Mouse (Mus musculus) hindbrain, embryonic 15.5 days (tissue): ENCODE results near the gene Hspg2. TPM values are rescaled to one million over a fixed set of nuclear protein-coding genes. Genes with fewer than 3 reads are reported as not detected.
A peak's percentile ranks its signal among the peaks of the same experiment; 100 is the strongest.

Experiments used
- ATAC-seq: fragments of 200-750 bp; cut with Nextera tagmentation; 2 replicates; pipeline ENCODE4 v1.8.0; 2017; ENCODE audit warnings: low read depth, moderate number of reproducible peaks, moderate TSS enrichment; ENCODE audit not compliant: low FRiP score
- H3K27ac ChIP-seq: fragments of 300-500 bp; sonication (generic); replicated peaks from 2 replicates; pipeline ENCODE4 v1.5.1; 2015; ENCODE audit warnings: mild to moderate bottlenecking, inconsistent platforms
- H3K27me3 ChIP-seq: fragments of 300-500 bp; sonication (generic); 2 replicates; pipeline ENCODE4 v1.6.1; 2015; ENCODE audit warnings: control low read depth, inconsistent platforms
- H3K36me3 ChIP-seq: fragments of 300-500 bp; sonication (generic); 2 replicates; pipeline ENCODE4 v1.6.1; 2015; ENCODE audit warnings: control low read depth, inconsistent platforms
- H3K4me1 ChIP-seq: fragments of 300-500 bp; sonication (generic); replicated peaks from 2 replicates; pipeline ENCODE4 v1.6.1; 2015; ENCODE audit warnings: control low read depth, inconsistent platforms
- H3K4me2 ChIP-seq: fragments of 300-500 bp; sonication (generic); 2 replicates; pipeline ENCODE4 v1.6.1; 2015; ENCODE audit warnings: moderate library complexity, mild to moderate bottlenecking, inconsistent platforms
- H3K4me3 ChIP-seq: fragments of 300-500 bp; sonication (generic); 2 replicates; pipeline ENCODE4 v1.5.1; 2015; ENCODE audit warnings: mild to moderate bottlenecking, inconsistent platforms
- H3K9ac ChIP-seq: fragments of 300-500 bp; sonication (generic); 2 replicates; pipeline ENCODE4 v1.6.1; 2015; ENCODE audit warnings: inconsistent platforms
- H3K9me3 ChIP-seq: fragments of 300-500 bp; sonication (generic); 2 replicates; pipeline ENCODE4 v1.6.1; 2016; ENCODE audit warnings: control low read depth, inconsistent platforms
- WGBS: fragments of 180-500 bp; shearing (Covaris S2); methylation state at CpG from one replicate; pipeline ENCODE4 v1.1.7; 2015; 5-methylcytosine and 5-hydroxymethylcytosine counted together
- polyA plus RNA-seq: library from polyadenylated mRNA; unstranded; fragments of >200 nt; fragmentation: Nextera tagmentation; extraction: Ambion mirVana; gene quantifications from 2 replicates; pipeline ENCODE4 v1.2.1, GENCODE M21; 2015

Gene Hspg2
- polyA plus RNA-seq, 1 experiment from 2014 or later = 6.9 TPM

- Histone ChIP-seq H3K9me3 (no peaks in the 10 kb centered on the region), H3K4me1 (peaks cover 16% of the 10 kb centered on the region), H3K27ac (no peak overlapping the region), H3K27me3 (0 out of 2 replicates have a peak, but pooled peaks cover 3% of the 10 kb centered on the region), H3K9ac (no peak overlapping the region), H3K4me3 (no peak overlapping the region), H3K36me3 (no peaks in the 10 kb centered on the region), H3K4me2 (no peak overlapping the region)
- 92% methylated on average over 13 of the region's 13 CpGs for WGBS
- ATAC-seq = no peak
Observed at GRCm38 (mm10) chr4:137475271-137476050, 6.9 kb downstream of the Hspg2 start.

DNA sequence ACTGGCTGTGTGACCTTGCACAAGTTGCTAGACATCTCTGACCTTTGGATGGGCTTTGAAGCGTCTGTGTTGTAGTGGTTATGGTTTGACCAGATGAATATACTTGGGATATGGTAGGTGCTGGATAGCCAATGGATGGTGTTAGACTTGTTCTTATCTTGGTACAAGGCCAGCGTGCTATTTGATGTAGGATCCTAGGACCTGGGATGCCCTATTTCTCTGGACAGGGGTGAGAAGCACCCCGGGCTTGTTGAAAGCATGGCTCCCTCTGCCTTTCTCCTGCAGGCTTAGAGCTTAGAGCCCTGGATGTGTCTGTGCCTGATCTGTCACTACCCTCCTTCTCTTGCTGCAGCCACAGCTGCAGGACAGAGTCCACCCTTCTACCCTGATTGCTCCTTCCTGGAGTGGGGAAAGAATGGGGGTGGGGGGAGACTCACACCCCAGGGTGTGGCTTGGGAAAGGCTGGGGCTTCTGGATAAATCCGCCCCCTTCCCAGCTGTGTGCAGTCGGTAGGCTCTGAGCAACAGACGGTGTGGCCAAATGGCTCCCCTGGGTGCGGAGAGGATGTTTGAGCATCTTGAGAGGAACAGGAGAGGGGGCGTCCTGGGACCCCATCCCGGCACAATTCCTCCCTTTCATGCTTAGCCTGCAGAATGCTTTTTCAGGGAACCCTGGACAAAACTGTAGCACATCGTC is 7.6 kb downstream of the Hspg2 start:
- Histone ChIP-seq H3K9ac (no peak overlapping the region), H3K36me3 (no peaks in the 10 kb centered on the region), H3K9me3 (no peaks in the 10 kb centered on the region), H3K27ac (no peak overlapping the region), H3K4me3 (no peak overlapping the region), H3K4me2 (peak overlapping the region; percentile 25; the same call in 1 of the 2 replicates), H3K4me1 (peaks cover 20% of the 10 kb centered on the region), H3K27me3 (0 out of 2 replicates have a peak, but pooled peaks cover 3% of the 10 kb centered on the region)
- WGBS = 36% methylated on average over 10 of the region's 10 CpGs
- ATAC-seq = no peak

DNA sequence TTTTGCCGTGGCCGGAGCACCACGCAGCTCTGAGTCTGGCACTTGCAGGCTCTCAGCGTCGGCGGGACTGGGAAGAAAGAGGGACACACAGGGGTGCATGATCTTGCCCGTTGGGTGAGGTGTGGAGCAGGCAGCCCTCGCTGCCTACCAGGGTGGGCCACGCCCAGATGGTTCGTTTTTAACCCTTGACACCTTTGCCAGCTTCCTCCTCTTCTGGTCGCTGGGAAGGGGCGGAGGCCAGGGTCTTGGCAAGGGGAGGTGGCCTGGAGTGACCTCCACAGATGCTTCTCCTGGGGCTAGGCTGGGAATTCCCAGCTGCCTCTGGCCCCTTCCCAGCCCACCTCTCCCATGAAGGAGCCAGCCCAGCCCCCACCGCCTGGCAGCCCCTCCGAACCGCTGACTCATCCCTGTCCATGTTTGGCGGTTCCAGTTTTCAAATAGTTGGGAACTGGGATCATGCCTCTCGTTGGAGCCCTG is 8.2 kb downstream of the Hspg2 start:
- Histone ChIP-seq H3K4me1 (peaks cover 20% of the 10 kb centered on the region), H3K9ac (no peak overlapping the region), H3K27ac (no peak overlapping the region), H3K36me3 (no peaks in the 10 kb centered on the region), H3K27me3 (0 out of 2 replicates have a peak, but pooled peaks cover 3% of the 10 kb centered on the region), H3K4me3 (no peak overlapping the region), H3K9me3 (no peaks in the 10 kb centered on the region), H3K4me2 (peak overlapping the region; percentile 25; the same call in 1 of the 2 replicates)
- WGBS = 25% methylated on average over 17 of the region's 17 CpGs
- ATAC-seq = no peak

DNA sequence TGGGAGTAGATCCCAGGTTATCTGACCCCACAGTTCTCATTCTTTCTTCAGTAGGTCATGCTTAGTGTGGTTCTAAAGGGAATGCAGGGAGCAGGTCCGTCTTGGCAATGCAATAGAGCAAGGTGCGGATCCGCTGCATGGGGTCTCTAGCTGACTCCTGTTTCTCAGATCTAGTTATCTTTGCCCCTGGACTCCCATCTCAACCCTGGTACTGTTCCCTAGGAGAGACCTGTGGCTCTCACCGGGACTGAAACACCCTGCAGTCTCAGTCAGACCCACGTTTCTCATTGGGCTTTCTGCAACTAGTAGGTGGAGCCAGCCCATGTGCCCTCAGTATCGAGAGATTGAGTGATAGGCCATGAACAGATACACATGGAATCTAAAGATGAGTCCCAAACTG is 9.0 kb downstream of the Hspg2 start:
- H3K4me2 ChIP-seq = no peak overlapping the region
- ATAC-seq = no peak
- WGBS = 69% methylated on average over 6 of the region's 6 CpGs
- H3K27me3 ChIP-seq = 0 out of 2 replicates have a peak, but pooled peaks cover 3% of the 10 kb centered on the region
- no peaks in the 10 kb centered on the region for H3K9me3 ChIP-seq
- no peaks in the 10 kb centered on the region for H3K36me3 ChIP-seq
- H3K9ac ChIP-seq = no peak overlapping the region
- no peak overlapping the region for H3K4me3 ChIP-seq
- H3K27ac ChIP-seq = no peak overlapping the region
- H3K4me1 ChIP-seq = peaks cover 20% of the 10 kb centered on the region

- 63% methylated on average over 5 of the region's 5 CpGs for WGBS
- no peak overlapping the region for H3K4me2 ChIP-seq
- H3K4me3 ChIP-seq = no peak overlapping the region
- H3K36me3 ChIP-seq = no peaks in the 10 kb centered on the region
- no peak overlapping the region for H3K27ac ChIP-seq
- no peak for ATAC-seq
- 0 out of 2 replicates have a peak, but pooled peaks cover 3% of the 10 kb centered on the region for H3K27me3 ChIP-seq
- no peaks in the 10 kb centered on the region for H3K9me3 ChIP-seq
- no peak overlapping the region for H3K9ac ChIP-seq
- peaks cover 20% of the 10 kb centered on the region for H3K4me1 ChIP-seq
Observed at GRCm38 (mm10) chr4:137478306-137478705, 9.7 kb downstream of the Hspg2 start.

GRCm38 (mm10) chr4:137479757-137480156 is 11.2 kb downstream of the Hspg2 start:
- H3K4me1 ChIP-seq = peaks cover 30% of the 10 kb centered on the region
- whole genome bisulfite sequencing = 13% methylated on average over 6 of the region's 6 CpGs
- no peak overlapping the region for H3K27ac ChIP-seq
- no peak overlapping the region for H3K4me2 ChIP-seq
- no peaks in the 10 kb centered on the region for H3K9me3 ChIP-seq
- H3K9ac ChIP-seq = no peak overlapping the region
- 0 out of 2 replicates have a peak, but pooled peaks cover 3% of the 10 kb centered on the region for H3K27me3 ChIP-seq
- no peak overlapping the region for H3K4me3 ChIP-seq
- no peaks in the 10 kb centered on the region for H3K36me3 ChIP-seq
- ATAC-seq = no peak

DNA sequence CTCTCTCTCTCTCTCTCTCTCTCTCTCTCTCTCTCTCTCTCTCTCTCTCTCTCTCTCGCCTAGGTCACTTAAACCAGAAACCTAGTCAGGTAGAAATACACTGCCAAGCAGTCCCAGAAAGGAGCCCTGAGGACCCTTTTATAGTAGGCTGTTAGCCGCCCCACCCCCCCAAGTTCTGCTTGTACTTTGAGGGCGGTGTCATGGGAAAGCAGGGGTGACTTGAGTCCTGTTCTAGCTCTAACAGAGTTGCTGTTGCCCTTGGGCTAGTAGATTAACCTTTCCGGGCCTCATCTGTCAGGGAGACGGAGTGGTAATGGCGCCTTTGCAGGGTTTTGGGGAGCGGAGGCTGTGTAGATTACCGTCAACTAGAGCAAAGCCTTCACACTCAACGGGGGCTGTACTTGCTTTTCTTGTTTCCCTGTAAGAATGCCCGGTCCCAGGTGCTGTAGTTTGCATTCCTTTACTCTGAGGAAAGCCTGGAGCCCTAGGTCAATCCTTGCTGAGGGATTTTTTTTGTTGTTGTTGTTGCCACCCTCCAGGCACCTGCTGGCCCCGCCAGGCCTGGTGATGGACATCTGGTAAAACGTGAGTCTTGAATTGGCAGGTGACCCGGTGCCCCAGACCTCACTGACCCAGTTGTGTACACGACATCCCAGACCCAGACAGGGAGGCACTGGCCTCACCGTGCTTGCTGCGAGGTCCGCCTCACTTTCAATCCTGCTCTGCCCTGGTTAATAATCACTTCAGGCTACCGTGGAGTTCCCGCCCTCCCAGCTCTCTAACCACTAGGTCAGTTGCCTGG is 11.8 kb downstream of the Hspg2 start:
- Histone ChIP-seq H3K9ac (no peak overlapping the region), H3K27ac (no peak overlapping the region), H3K4me1 (peaks cover 37% of the 10 kb centered on the region), H3K9me3 (no peaks in the 10 kb centered on the region), H3K36me3 (no peaks in the 10 kb centered on the region), H3K4me2 (no peak overlapping the region), H3K27me3 (0 out of 2 replicates have a peak, but pooled peaks cover 3% of the 10 kb centered on the region), H3K4me3 (no peak overlapping the region)
- 21% methylated on average over 19 of the region's 19 CpGs for WGBS
- ATAC-seq = no peak

DNA sequence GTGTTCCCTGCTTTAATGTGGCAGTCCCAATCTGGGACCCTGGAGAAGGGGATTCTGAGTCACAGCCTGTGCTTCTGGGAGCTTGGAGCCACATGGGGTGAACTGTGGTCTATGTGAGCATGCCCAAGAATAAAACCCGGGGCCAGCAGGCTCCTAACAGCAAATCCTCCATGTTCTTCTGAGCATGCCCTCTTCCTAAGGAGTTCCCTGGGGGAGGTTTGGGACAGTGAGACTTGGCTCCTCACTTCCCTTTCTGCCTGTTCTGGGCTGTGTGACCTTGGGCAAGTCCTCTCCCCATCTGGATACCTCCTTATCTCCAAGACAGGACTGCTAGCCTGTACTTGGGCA is 12.4 kb downstream of the Hspg2 start:
- H3K4me3 ChIP-seq = no peak overlapping the region
- no peak overlapping the region for H3K27ac ChIP-seq
- H3K4me2 ChIP-seq = no peak overlapping the region
- peaks cover 42% of the 10 kb centered on the region for H3K4me1 ChIP-seq
- no peak for ATAC-seq
- no peaks in the 10 kb centered on the region for H3K9me3 ChIP-seq
- 0 out of 2 replicates have a peak, but pooled peaks cover 3% of the 10 kb centered on the region for H3K27me3 ChIP-seq
- no peaks in the 10 kb centered on the region for H3K36me3 ChIP-seq
- no peak overlapping the region for H3K9ac ChIP-seq
- 23% methylated on average over 1 of the region's 1 CpGs for WGBS

DNA sequence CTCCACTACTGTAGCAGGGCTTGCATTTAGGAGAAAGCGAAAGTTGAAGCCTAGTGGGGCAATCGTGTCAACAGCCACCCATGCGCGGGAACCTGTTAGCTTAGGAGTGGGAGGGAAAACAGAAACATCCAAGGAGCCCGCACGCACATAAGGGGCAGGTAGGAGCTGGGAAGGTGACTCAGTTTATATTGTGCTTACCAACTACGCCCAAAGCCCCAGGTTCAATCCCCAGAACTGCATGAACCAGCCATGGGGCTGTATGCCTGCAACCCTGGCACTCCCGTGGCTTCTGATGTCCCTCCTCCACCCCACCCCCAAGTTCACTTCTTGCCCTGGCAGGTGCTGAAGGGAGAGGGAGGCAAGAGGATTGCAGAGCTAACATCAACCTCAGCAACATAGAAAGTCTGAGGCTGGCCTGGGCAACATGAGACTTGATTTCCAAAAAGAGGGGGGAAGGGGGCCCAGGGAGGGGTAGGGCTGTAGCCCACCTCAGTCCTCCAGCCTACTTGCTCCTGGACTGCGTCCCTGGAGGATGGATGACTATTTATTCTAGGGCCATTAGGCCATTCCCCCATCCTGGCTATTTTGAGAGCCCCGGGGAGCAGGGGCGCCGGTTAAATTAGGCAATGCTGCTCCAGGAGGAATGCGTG is 12.9 kb downstream of the Hspg2 start:
- Histone ChIP-seq H3K9me3 (no peaks in the 10 kb centered on the region), H3K36me3 (no peaks in the 10 kb centered on the region), H3K9ac (no peak overlapping the region), H3K27me3 (no peaks in the 10 kb centered on the region), H3K4me3 (no peak overlapping the region), H3K4me1 (peaks cover 44% of the 10 kb centered on the region), H3K4me2 (no peak overlapping the region), H3K27ac (no peak overlapping the region)
- ATAC-seq = no peak
- WGBS = 61% methylated on average over 13 of the region's 13 CpGs

- no peaks in the 10 kb centered on the region for H3K9me3 ChIP-seq
- H3K27me3 ChIP-seq = no peaks in the 10 kb centered on the region
- H3K36me3 ChIP-seq = no peaks in the 10 kb centered on the region
- WGBS = 78% methylated on average over 16 of the region's 16 CpGs
- no peak overlapping the region for H3K4me3 ChIP-seq
- no peak for ATAC-seq
- H3K9ac ChIP-seq = no peak overlapping the region
- H3K4me2 ChIP-seq = no peak overlapping the region
- peaks cover 57% of the 10 kb centered on the region for H3K4me1 ChIP-seq
- H3K27ac ChIP-seq = no peak overlapping the region
Observed at GRCm38 (mm10) chr4:137483871-137484270, 15.3 kb downstream of the Hspg2 start.

DNA sequence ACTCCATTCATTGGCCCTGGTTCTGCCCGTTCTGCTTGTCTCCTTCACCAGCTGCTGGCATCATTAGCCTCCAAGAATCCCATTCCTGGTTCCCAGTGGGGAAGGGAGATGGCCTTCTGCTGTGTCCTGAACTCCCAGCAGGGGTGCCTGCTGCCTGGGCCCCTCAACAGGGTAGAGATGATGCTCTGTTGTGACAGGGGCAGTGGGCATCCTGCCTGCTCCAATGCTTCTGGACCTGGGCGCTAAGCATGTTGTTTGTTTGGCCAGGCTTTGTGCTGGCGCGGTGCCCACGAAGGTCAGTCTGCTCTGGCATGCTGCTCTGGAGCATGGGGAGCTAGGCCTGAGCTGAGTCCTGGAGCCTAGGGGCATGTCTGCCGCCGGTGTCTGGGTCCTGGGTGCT is 16.0 kb downstream of the Hspg2 start:
- no peak for ATAC-seq
- Histone ChIP-seq H3K27me3 (no peaks in the 10 kb centered on the region), H3K9ac (no peak overlapping the region), H3K27ac (0 out of 2 replicates have a peak overlapping the region, but pooled peaks have one; percentile 11), H3K4me1 (peaks cover 61% of the 10 kb centered on the region), H3K36me3 (no peaks in the 10 kb centered on the region), H3K4me3 (no peak overlapping the region), H3K4me2 (no peak overlapping the region), H3K9me3 (no peaks in the 10 kb centered on the region)
- 51% methylated on average over 7 of the region's 7 CpGs for WGBS
